Mouse (Mus musculus) megakaryocyte progenitor cell, adult 5-6 weeks (primary cell): Measurements from ENCODE around the gene Gm9945. TPM values are rescaled to one million over a fixed set of nuclear protein-coding genes. Genes with fewer than 3 reads are reported as not detected.
A peak's percentile ranks its signal among the peaks of the same experiment; 100 is the strongest.

Experiments
- ATAC-seq: replicated peaks from 2 replicates; pipeline ENCODE4 v1.8.0; 2016; ENCODE audit warnings: mild to moderate bottlenecking, moderate TSS enrichment, inconsistent platforms; ENCODE audit not compliant: poor library complexity
- total RNA-seq, 2 experiments: library from RNA; stranded (forward) in 1 of 2; stranded (reverse) in 1 of 2; fragments of 157-497, 149-512 nt in 1 of 2; fragments of 200-1000 nt in 1 of 2; gene quantifications; 2 replicates each; pipeline versions ENCODE4 v1.2.3 to v1.2.4; 2015 to 2017

Gm9945 gene
- total RNA-seq, 2 experiments from 2014 or later, result not detected

GRCm38 (mm10) chr11:53491954-53492401 lies 12.0 kb downstream of the Gm9945 start:
- no peak for ATAC-seq

GRCm38 (mm10) chr11:53493243-53493955 lies 13.4 kb downstream of the Gm9945 start:
- no peak for ATAC-seq

- no peak for ATAC-seq
These were observed 15.5 kb downstream of the Gm9945 start for GRCm38 (mm10) chr11:53495417-53495816.

DNA sequence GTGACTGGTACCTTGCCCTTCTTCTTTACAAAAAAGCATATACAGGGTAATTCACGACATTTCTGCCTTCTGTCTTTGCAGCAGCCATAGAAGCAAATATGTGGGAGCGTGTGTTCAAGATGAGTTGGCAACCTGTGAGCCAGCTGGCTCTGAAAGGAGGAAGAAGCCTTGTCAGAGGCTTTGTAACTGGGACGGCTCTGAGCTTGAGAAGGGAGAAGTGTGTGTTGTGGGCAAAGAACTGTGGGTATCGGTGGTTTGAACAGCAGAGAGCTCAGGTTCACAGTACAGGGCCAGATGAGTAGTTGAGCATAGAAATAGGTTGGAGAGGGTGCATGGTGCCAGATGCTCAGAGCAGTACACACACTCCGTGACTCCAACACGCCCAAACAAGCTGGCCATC lies 17.0 kb downstream of the Gm9945 start:
- peak; percentile 34; the same call in 1 of the 2 replicates for ATAC-seq

DNA sequence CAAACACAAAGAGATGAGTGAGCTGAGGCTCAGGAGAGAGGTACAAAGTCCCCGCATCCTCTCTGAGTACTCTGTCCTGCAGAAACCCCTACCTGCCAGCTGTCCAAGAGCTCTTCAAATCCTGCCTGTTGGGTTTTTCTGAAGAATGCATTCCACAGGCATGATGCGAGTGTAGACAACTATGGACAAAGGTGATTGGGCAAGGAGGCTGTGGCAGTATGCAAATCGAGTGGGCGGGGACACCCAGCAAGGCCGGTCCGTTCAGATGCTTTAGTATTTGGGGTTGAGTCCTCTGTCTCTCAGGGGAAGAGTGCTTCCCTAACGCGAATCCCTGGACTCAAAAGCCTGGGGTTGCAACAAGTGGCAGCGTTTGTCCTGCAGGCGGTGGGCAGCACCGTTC lies 20.6 kb downstream of the Gm9945 start:
- ATAC-seq, result peak; percentile 78

GRCm38 (mm10) chr11:53502039-53502765 lies 22.2 kb downstream of the Gm9945 start:
- ATAC-seq, result peak; percentile 50

- ATAC-seq, result no peak
These were observed 23.8 kb downstream of the Gm9945 start for GRCm38 (mm10) chr11:53503738-53504137.

GRCm38 (mm10) chr11:53504376-53504775 lies 24.4 kb downstream of the Gm9945 start:
- no peak for ATAC-seq

DNA sequence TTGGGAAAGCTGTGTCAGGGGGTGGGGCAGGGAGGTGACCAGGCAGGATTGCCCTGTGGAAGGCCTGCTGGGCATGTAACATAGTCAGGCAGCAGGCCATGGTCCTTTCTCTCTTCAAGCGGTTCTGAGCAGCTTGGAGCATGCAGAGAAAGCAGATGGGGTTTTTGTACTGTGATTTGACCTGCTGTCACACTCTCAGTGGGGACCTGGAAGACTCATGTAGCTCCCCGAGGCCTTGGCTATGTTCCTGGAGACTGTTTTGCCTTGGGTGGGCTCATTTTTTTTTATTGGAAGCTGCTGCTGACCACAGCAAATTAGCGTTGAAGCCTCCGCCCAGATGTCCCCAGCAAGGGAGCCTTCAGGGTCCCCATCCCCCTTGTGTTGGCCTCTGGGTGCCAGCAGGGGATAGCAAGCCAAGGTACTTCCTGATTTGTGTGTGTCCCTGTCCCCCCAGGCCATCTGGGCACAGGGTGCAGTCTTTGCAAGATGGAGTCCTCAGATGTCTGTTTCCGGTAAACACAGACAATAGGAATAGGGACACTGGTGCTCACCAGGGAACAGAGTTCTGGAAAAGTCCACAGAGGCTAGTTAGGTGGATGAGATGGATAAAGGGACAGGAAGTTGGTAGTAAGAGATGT lies 25.2 kb downstream of the Gm9945 start:
- ATAC-seq, result no peak

GRCm38 (mm10) chr11:53507098-53507805 lies 27.3 kb downstream of the Gm9945 start:
- no peak for ATAC-seq

- no peak for ATAC-seq
These were observed 28.2 kb downstream of the Gm9945 start for GRCm38 (mm10) chr11:53508152-53508551.

DNA sequence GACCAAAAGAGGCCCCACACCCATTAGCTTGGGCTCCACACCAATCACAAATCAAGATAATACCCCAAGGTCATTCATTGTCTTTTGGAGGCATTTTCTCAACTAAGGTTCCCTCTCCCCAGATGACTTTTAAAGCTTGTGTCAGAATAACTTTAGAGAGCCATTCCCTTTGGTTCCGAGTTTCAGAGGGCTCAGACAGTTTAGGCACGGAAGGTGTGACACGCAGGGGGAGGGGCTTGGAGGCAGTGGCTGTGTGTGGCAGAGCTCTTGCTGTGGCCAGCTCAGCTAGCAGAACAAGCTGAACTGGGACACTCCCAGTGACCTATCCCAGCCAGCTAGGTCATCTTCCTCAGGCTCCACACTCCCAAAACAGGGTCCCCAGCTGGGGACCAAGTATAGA lies 28.6 kb downstream of the Gm9945 start:
- ATAC-seq, result no peak

- ATAC-seq, result no peak
These were observed 30.4 kb downstream of the Gm9945 start for GRCm38 (mm10) chr11:53510351-53510750.

DNA sequence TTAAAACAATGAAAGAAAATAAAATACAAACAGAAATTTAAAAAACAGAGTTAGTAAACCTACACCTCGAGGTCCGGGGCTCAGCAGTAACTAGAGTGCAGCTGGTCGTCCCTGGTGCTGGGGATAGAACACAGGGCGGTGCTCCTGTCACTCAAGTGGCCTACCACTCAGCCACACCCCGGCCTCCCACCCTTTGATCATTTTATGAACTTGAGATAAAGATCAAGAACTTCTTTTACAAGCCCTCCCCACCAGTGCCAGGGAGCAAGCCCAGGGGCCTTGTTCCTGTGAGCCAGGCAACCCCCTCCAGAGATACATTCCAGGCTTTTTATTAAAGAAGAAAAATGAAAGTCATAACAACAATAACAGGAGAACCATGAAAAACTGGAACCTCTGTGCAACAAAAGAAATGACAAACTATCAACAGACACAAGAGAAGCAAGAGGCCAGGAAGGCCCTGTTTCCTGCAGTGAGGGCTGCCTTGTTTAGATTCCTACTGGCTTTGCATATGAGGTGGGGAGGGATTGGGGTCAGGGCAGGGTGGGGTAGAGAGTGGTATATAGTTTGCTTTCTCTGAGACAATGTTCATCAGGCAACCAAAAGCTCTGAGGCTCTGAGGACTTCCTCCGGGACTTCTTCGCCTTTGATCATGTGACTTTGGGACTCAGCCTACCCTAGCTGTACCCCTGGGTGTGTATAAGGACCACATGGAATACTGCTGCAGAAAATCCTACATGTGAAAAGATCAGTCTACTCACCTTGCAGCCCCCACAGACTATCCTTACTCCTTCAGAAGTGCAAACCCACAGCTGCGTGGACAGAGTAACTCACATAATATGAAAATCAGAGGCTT lies 37.0 kb downstream of the Gm9945 start:
- peak; percentile 16; the same call in 1 of the 2 replicates for ATAC-seq

DNA sequence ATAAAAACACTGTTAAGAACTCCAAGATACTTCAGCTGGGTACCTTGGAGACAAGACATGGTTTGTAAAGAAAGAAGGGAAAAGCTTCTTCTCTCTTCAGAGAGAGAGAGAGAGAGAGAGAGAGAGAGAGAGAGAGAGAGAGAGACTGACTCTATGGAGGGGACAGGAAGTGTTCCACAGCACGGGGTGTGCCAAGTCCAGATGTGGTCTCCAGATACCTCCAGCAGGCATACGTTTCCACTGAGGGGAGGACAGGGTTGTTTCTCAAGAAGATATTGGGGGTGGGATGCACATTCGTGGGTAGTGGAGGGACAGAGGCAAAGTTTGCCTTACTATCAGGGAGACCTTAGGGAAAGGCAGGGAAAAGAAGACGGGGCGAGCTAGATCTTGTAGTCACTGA lies 38.8 kb downstream of the Gm9945 start:
- peak; percentile 23 for ATAC-seq

GRCm38 (mm10) chr11:53519207-53520121 lies 39.5 kb downstream of the Gm9945 start, which contains the start of gene Sept8:
Gene Sept8 (plus strand): TSS chr11:53519257.
- ATAC-seq, result peak; percentile 14

GRCm38 (mm10) chr11:53520122-53520978 lies 40.4 kb downstream of the Gm9945 start:
- ATAC-seq, result peak; percentile 72
